ENCODE assay signal across 9 mouse cellular contexts in the genomic region with DNA sequence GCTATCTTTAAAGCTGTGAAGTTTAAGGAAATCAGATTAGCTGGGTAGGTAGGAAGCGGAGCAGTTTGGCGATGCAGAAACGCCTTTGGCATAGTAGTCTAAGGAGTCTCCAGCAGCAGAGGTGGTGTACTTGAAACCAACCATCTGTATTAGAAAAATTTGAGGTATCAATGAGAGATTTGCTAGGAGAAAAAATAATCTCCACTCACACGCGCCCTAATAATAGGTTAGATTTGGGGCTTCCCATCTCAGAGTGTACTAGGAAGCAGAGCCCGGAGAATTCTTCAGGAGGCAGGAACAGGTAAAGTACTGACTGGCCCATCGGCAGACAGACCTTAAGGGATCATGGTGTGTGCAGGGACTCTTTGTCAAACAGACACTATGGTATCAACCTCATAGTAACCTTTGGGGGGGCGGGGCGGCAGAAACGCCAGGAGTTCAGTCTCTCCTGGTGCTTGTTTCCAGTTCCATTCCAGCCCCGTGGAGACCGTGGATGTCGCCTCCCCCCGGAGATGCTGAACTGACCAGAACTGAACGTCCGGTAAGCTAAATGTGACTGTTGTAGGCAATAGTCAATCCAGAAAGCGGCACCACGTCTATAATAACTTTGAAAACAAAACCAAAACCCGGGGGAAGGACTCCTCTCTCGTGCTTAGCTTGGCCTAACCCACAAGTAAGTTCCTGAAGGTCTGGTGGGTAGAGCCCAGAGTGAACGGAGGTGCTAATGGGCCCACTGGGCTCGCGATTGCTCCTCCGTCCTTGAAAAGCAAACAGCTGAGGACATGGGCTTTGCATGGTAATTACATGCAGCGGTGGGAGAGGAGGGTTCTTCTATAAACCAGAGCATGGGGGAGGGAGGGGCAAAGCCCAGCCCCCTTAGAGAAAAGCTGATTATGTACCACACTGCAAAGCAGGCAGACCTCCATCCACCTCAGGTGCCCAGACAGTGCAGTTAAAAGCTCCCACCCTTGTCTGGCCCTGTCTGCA. TPM values are rescaled to one million over a fixed set of nuclear protein-coding genes. Genes with fewer than 3 reads are reported as not detected.
DNase-seq lines count a peak whose midpoint lies in the region; ATAC-seq and TF ChIP-seq lines count a peak whose summit lies in the region.
"Had no signal": no experiment of that assay in that cellular context is flagged by ENCODE, and none has a peak within 500 bp of the region (broad histone marks: within the 10 kb centered on the region; RNA-seq: fewer than 3 reads in every experiment).

No protein-coding gene starts in this region.

- H3K36me3 ChIP-seq in heart, embryonic 13.5 days: no peaks in the 10 kb centered on the region
- H3K36me3 ChIP-seq in hindbrain, embryonic 15.5 days: no peaks in the 10 kb centered on the region
- no peaks in the 10 kb centered on the region for H3K36me3 ChIP-seq in midbrain, embryonic 10.5 days
- H3K36me3 ChIP-seq: G1E had no signal

- H3K4me3 ChIP-seq in heart, embryonic 13.5 days: peak overlapping the region; percentile 71
- peak overlapping the region; percentile 41 for H3K4me3 ChIP-seq in bone marrow macrophage, adult 2 months (ENCODE audit: insufficient read depth, low read length)
- H3K4me3 ChIP-seq in hindbrain, embryonic 15.5 days: peak overlapping the region; percentile 34
- H3K4me3 ChIP-seq in midbrain, embryonic 10.5 days: peak overlapping the region; percentile 64

- 14% methylated on average over 25 of the region's 25 CpGs for WGBS in heart, embryonic 13.5 days
- WGBS in hindbrain, embryonic 15.5 days: 10% methylated on average over 25 of the region's 25 CpGs
- WGBS in midbrain, embryonic 10.5 days: 7% methylated on average over 25 of the region's 25 CpGs

- no peak for TF ChIP-seq POLR2A in bone marrow macrophage, adult 2 months (IDR thresholded peaks at IDR 0.05; ENCODE audit: borderline replicate concordance, low read depth, low read length)

- no peak for ATAC-seq in heart, embryonic 13.5 days (ENCODE audit: extremely low read depth, insufficient number of reproducible peaks, low FRiP score, low TSS enrichment)
- ATAC-seq in hindbrain, embryonic 15.5 days (ENCODE audit: low FRiP score, low read depth): no peak

- peaks cover 26% of the 10 kb centered on the region for H3K27me3 ChIP-seq in heart, embryonic 13.5 days (replicated peaks)
- peaks cover 31% of the 10 kb centered on the region for H3K27me3 ChIP-seq in hindbrain, embryonic 15.5 days
- H3K27me3 ChIP-seq in midbrain, embryonic 10.5 days (ENCODE audit: low read depth, poor library complexity, severe bottlenecking): peaks cover 57% of the 10 kb centered on the region

- H3K4me2 ChIP-seq in heart, embryonic 13.5 days: peak overlapping the region; percentile 89
- peak overlapping the region; percentile 57 for H3K4me2 ChIP-seq in hindbrain, embryonic 15.5 days

- DNase-seq in heart, adult 18-20 months: no peak
- DNase-seq in midbrain, embryonic 10.5 days (ENCODE audit: low spot score): peak; percentile 50
- DNase-seq in left cerebral cortex, postnatal 4 days: no peak
- DNase-seq in left cerebral cortex, adult 8-10 months (ENCODE audit: low spot score in 2 of 2): no peak
- no peak for DNase-seq in frontal cortex, postnatal 10 days (ENCODE audit: low spot score in 2 of 2)

- no peak overlapping the region for H3K27ac ChIP-seq in heart, embryonic 13.5 days (replicated peaks)
- no peak overlapping the region for H3K27ac ChIP-seq in bone marrow macrophage, adult 2 months (ENCODE audit: insufficient read depth, low read depth, low read length)
- no peak overlapping the region for H3K27ac ChIP-seq in hindbrain, embryonic 15.5 days (replicated peaks)
- H3K27ac ChIP-seq in midbrain, embryonic 10.5 days (replicated peaks): peak overlapping the region; percentile 23; the same call in 1 of the 2 replicates

- TF ChIP-seq CTCF in bone marrow macrophage, adult 2 months (IDR thresholded peaks at IDR 0.05; ENCODE audit: low read depth, low read length): no peak

- intact Hi-C loops in left cerebral cortex, postnatal 4 days (cut with DNase I): no loop called here

- H3K9ac ChIP-seq in heart, embryonic 13.5 days: peak overlapping the region; percentile 84
- H3K9ac ChIP-seq in hindbrain, embryonic 15.5 days: no peak overlapping the region

- H3K4me1 ChIP-seq in heart, embryonic 13.5 days: peaks cover 19% of the 10 kb centered on the region
- H3K4me1 ChIP-seq in bone marrow macrophage, adult 2 months (ENCODE audit: control insufficient read depth, insufficient read depth, low read length): peaks cover 3% of the 10 kb centered on the region; the same call in 1 of the 2 replicates
- H3K4me1 ChIP-seq in hindbrain, embryonic 15.5 days (replicated peaks): peaks cover 23% of the 10 kb centered on the region
- peaks cover 34% of the 10 kb centered on the region for H3K4me1 ChIP-seq in midbrain, embryonic 10.5 days

- H3K9me3 ChIP-seq in heart, embryonic 13.5 days: no peaks in the 10 kb centered on the region
- H3K9me3 ChIP-seq in hindbrain, embryonic 15.5 days: no peaks in the 10 kb centered on the region
- no peaks in the 10 kb centered on the region for H3K9me3 ChIP-seq in midbrain, embryonic 10.5 days (replicated peaks)

RNA-seq across cellular contexts. Expression of gene Ripply3, which starts 1.0 kb away (rescaled TPM):
- 5.0 and 6.0 TPM in 2 replicates for polyA plus RNA-seq in heart, embryonic 13.5 days (2015; fragmentation: Nextera tagmentation; extraction: Ambion mirVana)
- 1 to 10 TPM; 3.7 to 4.0 TPM for total RNA-seq in heart, adult 18-20 months (2021)
- polyA plus RNA-seq in bone marrow macrophage, adult 2 months (2012; ENCODE audit: insufficient read depth, insufficient read length, missing spikeins): not detected in 2 replicates
- 0.94 and 1.1 TPM in 2 replicates for polyA plus RNA-seq in hindbrain, embryonic 15.5 days (2015; fragmentation: Nextera tagmentation; extraction: Ambion mirVana)
- 6.1 and 6.2 TPM in 2 replicates for polyA plus RNA-seq in midbrain, embryonic 10.5 days (2016; fragmentation: Nextera tagmentation; extraction: Ambion mirVana)
- under 1 TPM; 0.32 to 0.60 TPM for total RNA-seq in left cerebral cortex, postnatal 4 days (2021)
- under 1 TPM in 2 of 4 experiments, not detected in 2; 0.21 to 0.23 TPM for total RNA-seq in left cerebral cortex, adult 8-10 months (2022)
- polyA plus RNA-seq: G1E had no signal

RNA-seq across cellular contexts. Expression of gene Hlcs, which starts 15.8 kb away (rescaled TPM):
- 7.6 and 8.0 TPM in 2 replicates for polyA plus RNA-seq in heart, embryonic 13.5 days (2015; fragmentation: Nextera tagmentation; extraction: Ambion mirVana)
- total RNA-seq in heart, adult 18-20 months (2021): 1 to 10 TPM; 7.3 to 9.1 TPM
- polyA plus RNA-seq in bone marrow macrophage, adult 2 months (2012; ENCODE audit: insufficient read depth, insufficient read length, missing spikeins): 5.1 and 6.8 TPM in 2 replicates
- 9.4 and 9.6 TPM in 2 replicates for polyA plus RNA-seq in hindbrain, embryonic 15.5 days (2015; fragmentation: Nextera tagmentation; extraction: Ambion mirVana)
- 12.6 and 13.1 TPM in 2 replicates for polyA plus RNA-seq in midbrain, embryonic 10.5 days (2016; fragmentation: Nextera tagmentation; extraction: Ambion mirVana)
- total RNA-seq in left cerebral cortex, postnatal 4 days (2021): 10 to 100 TPM; 11.7 to 11.8 TPM
- 10 to 100 TPM; 18.8 to 22.9 (median 21.6) TPM for total RNA-seq in left cerebral cortex, adult 8-10 months (2022)

RNA-seq across cellular contexts. Expression of gene Ttc3, which starts 41.2 kb away (rescaled TPM):
- 158 and 164 TPM in 2 replicates for polyA plus RNA-seq in heart, embryonic 13.5 days (2015; fragmentation: Nextera tagmentation; extraction: Ambion mirVana)
- total RNA-seq in heart, adult 18-20 months (2021): 10 to 100 TPM; 83.9 to 89.1 TPM
- 19.2 and 20.3 TPM in 2 replicates for polyA plus RNA-seq in bone marrow macrophage, adult 2 months (2012; ENCODE audit: insufficient read depth, insufficient read length, missing spikeins)
- polyA plus RNA-seq in hindbrain, embryonic 15.5 days (2015; fragmentation: Nextera tagmentation; extraction: Ambion mirVana): 845 and 859 TPM in 2 replicates
- 327 and 391 TPM in 2 replicates for polyA plus RNA-seq in midbrain, embryonic 10.5 days (2016; fragmentation: Nextera tagmentation; extraction: Ambion mirVana)
- total RNA-seq in left cerebral cortex, postnatal 4 days (2021): 100 to 1,000 TPM; 862 to 884 TPM
- total RNA-seq in left cerebral cortex, adult 8-10 months (2022): 100 to 1,000 TPM; 777 to 872 (median 832) TPM

RNA-seq across cellular contexts. Expression of gene Pigp, which starts 42.5 kb away (rescaled TPM):
- polyA plus RNA-seq in heart, embryonic 13.5 days (2015; fragmentation: Nextera tagmentation; extraction: Ambion mirVana): 111 and 115 TPM in 2 replicates
- 100 to 1,000 TPM; 119 to 125 TPM for total RNA-seq in heart, adult 18-20 months (2021)
- 53.9 and 54.5 TPM in 2 replicates for polyA plus RNA-seq in bone marrow macrophage, adult 2 months (2012; ENCODE audit: insufficient read depth, insufficient read length, missing spikeins)
- 104 and 127 TPM in 2 replicates for polyA plus RNA-seq in hindbrain, embryonic 15.5 days (2015; fragmentation: Nextera tagmentation; extraction: Ambion mirVana)
- 104 and 105 TPM in 2 replicates for polyA plus RNA-seq in midbrain, embryonic 10.5 days (2016; fragmentation: Nextera tagmentation; extraction: Ambion mirVana)
- 10 to 100 TPM; 53.4 to 60.9 TPM for total RNA-seq in left cerebral cortex, postnatal 4 days (2021)
- total RNA-seq in left cerebral cortex, adult 8-10 months (2022): 10 to 100 TPM; 43.9 to 49.4 (median 46.0) TPM
